Mouse (Mus musculus) gastrocnemius, postnatal 14 days (tissue): ENCODE results near the gene Chsy1. TPM values are rescaled to one million over a fixed set of nuclear protein-coding genes. Genes with fewer than 3 reads are reported as not detected.
"Not testable (repeated sequence)": the region's sequence is repeated elsewhere in the genome, so short reads cannot be mapped to it uniquely, and the experiment has no call there.

Experiments
- DNase-seq: peaks from one replicate; pipeline ENCODE4 v3.0.0; 2021; ENCODE audit warnings: mixed read lengths
- intact Hi-C: fragments of 180-260 bp; cut with DNase I; formaldehyde crosslinking; loops from one replicate; pipeline ENCODE4 v1.15.1; 2025; ENCODE audit warnings: low total_unique reads
- total RNA-seq, 2 experiments: library from RNA; stranded (reverse); gene quantifications; 2 replicates each; pipeline ENCODE4 v1.2.3; 2021

Chsy1 gene
- total RNA-seq, 2 experiments from 2014 or later = 6.9 to 7.6 TPM

DNA sequence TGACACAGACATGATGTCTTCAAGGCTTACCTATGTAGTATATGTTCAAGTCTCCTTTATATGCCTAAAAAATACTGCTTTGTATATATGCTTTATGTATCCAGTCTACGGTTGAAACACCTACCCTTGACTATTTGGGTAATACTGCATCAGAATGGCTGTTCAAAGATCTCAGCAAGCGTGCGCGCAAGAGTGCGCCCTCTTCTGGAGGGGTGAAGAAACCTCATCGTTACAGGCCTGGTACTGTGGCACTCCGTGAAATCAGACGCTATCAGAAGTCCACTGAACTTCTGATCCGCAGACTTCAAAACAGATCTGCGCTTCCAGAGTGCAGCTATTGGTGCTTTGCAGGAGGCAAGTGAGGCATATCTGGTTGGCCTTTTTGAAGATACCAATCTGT lies 81.1 kb downstream of the Chsy1 start:
- intact Hi-C loops, DNase-seq: not testable (repeated sequence)

DNA sequence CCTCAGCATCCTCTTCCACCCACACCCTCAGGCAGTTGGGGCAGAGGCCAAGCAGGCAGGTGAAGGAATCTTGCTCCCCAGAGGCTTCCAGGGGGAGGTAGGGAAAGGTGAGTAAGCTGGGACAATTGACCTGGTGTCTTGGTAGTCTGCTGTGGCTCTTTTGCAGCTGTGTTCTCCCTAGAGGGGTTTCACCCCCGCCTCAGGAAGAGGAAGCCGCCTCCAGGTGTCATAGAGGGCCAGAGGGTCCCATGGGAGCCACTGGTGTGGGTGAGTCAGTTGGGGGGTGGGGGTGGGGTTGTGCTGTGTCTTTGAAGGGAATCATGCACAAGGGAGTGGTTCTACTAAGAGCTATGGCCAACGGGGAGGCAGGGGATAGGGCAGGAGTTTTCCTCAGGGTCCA lies 85.2 kb downstream of the Chsy1 start:
- intact Hi-C loops = no loop called here
- DNase-seq = no peak

GRCm38 (mm10) chr7:66195881-66196280 lies 86.6 kb downstream of the Chsy1 start:
- intact Hi-C loops = no loop called here
- no peak for DNase-seq

DNA sequence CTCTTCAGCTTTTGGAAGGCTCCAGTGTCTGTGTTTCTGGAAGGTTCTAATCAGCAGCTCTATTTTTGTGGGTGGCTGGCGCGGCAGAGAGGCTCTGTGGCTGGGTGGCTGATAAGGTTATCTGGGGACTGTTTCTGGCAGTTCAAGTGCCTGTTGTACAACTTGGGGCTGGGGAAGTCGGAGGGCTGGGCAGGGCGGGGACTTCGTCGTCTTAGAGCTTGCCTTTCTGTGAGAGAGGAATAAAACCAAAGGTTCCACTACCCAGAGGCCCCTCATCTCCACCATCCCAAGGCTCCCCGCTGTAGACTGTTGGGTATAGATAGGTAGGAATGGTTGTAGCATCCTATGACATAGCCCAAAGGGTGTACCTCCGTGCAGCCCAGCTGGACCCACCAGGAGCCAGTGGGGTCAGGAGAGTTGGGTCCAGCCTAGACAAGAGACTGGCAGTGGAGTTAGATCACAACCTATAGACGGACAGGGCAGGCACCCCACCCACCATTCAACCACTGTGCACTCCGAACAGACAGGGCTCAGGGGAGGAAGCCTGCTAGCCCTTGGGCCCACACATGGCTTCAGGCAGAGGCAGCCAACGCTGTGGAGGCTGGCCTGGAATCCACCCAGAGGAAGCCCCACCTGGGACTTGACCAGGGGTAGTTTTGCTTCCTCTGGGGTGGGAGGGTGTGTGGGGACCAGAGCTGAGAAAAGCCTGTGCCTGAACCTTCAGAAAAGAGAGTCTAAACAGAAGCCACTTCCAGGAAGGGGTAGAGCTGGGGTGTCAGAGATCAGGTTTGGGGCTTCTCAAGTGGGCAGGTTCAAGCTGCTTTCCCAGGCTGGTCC lies 87.5 kb downstream of the Chsy1 start:
- DNase-seq = no peak
- intact Hi-C loops = no loop called here

DNA sequence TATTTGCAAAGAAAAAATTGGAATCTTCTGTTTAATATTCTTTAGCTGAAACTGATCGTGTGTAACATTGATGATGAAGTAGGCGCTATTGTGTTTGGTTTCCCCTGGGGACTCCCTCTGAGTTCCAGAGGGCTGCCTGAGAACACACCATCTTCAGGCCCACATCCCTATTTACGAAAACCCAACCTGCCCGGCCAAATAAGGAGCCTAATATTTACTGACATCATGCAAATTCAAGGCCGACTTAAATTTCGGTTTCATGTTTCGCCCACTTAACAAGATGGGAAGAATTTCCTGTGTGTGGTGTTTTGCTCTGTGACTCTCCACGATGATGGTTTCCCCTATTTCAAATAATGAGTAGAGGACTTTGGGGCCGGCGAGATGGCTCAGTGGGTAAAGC lies 89.1 kb downstream of the Chsy1 start:
- no peak for DNase-seq
- intact Hi-C loops = no loop called here

DNA sequence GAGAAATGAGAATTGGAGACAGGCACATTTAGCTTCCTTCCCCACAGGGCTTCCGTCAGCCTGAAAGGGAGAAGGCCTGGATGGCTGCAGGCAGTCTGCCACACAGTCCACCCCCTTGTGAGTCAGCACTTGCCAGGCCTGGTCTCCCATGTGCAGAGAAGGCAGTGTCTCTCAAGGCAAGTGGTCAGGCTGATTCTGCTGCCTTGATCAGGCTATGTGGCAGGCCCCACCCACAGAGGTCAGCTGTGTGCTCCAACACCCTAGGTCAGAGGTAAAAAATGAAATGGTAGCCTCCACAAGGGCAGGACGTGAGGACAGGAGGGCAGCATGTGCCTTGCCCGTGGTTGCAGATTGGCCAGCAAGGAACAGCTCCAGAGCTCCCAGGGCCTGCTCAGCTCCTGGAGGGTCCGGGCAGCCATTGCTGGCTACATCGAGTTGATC lies 90.1 kb downstream of the Chsy1 start:
- intact Hi-C loops = no loop called here
- peak; percentile 54 for DNase-seq

DNA sequence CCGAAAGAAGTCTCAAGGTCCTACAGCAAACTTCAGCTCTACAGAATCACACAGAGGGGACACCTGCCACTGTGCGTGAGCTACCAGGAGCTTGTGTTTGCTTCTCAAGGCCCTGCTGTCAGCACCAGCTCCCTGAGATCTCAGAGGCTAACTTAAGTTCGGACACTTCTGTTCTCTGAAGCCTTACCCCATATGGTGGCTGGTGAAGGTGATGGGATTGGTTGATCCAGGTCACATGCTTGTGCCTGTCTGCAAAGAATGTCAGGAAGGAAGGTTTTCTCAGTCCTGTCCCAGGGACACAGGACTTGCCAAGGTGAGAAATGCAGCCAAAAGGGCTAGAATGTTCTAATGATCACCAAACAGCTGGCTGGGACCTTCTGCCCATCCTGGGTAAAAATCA lies 91.1 kb downstream of the Chsy1 start:
- intact Hi-C loops = no loop called here
- DNase-seq = no peak

GRCm38 (mm10) chr7:66200791-66201450 lies 91.6 kb downstream of the Chsy1 start:
- DNase-seq = no peak
- intact Hi-C loops = no loop called here

DNA sequence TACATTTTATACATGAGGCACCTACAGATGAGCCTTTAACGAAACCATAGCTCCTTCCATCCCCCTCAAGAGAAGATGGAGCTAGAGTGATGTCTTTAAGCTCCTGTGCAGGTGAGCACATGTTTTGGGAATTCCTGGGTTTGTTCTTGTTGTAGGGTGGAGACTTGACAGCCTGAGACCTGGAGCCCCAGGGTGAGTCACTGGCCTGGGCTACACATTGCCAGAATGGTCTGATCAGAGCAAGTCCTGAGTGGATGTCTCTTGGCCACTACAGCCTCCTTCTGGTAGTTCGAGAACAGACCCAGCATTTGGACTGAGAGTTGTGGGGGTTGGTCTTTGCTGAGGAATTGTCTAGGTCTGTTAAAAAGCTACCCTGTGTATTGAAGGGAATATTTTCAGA lies 92.3 kb downstream of the Chsy1 start:
- DNase-seq = no peak
- intact Hi-C loops = no loop called here

DNA sequence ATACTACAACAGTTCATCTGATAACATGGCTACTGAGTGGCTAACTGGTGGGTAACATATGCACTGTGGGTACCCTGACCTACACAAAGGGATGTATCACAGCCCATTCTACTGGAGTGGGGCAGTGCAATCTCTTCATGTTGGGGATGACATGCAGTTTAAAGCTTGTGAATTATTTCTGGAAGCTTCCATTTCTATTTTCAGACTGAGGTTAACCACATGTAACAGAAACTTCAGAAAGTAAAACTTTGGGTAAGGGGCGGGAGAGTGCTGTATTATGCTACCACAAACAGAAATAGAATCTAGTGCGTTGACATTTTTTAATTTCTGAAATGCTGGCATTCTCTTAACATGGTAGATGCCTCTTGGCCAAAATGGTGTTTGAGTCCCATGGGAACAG lies 100.6 kb downstream of the Chsy1 start:
- intact Hi-C loops = no loop called here
- no peak for DNase-seq

- no peak for DNase-seq
- intact Hi-C loops = no loop called here
Observed at GRCm38 (mm10) chr7:66212887-66213286, 103.6 kb downstream of the Chsy1 start.

DNA sequence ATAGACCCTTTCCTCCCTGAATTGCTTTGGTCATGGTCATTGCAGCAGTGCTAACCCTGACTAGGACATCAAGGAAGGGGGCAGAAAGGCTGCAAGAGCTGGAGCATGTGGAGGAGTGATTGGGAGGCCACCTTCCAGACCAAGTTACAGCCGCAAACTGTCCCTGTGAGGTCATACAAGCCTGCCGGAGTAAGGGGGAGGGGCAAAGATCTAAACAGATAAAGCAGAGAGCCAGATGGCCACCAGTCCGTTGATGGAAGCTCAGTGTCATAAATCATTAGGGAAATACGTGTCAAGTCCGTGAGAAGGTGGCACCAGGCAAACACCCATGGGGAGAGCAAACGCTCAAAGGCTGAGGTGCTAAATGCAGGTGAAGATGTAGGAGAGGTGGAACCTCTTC lies 105.2 kb downstream of the Chsy1 start:
- intact Hi-C loops = no loop called here
- DNase-seq = no peak

- intact Hi-C loops = no loop called here
- DNase-seq = no peak
Observed at GRCm38 (mm10) chr7:66215911-66216310, 106.6 kb downstream of the Chsy1 start.

- intact Hi-C loops = no loop called here
- DNase-seq = no peak
Observed at GRCm38 (mm10) chr7:66217011-66217410, 107.7 kb downstream of the Chsy1 start.

DNA sequence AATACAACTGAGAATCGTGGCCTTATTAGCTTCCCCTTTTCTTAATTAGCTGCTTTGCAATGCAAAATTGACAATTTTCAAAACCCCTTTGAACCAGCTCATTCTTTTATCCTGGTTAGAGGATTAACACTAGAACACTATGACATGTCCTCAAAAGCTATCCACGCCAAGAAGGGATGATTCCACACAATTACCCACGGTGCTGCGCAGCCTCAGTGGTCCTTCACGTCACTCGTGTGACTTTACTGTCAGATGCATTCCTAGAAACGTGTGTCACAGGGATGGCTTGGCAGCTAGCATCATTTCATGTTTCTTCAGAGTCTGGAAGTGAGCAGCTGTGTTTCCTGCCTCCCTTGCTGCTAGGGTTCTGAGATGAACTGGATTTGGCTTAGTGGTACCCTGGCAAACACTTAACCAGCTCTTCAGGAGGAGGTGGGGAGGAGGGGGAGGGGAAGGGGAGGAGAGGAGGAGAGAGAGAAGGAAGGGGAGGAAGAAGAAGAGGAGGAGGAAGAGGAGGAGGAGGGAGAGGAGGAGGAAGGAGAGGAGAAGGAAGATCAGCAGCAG lies 108.3 kb downstream of the Chsy1 start:
- DNase-seq = no peak
- intact Hi-C loops = no loop called here

GRCm38 (mm10) chr7:66218193-66219014 lies 109.1 kb downstream of the Chsy1 start:
- intact Hi-C loops = no loop called here
- peak; percentile 65 for DNase-seq

GRCm38 (mm10) chr7:66219028-66219793 lies 109.9 kb downstream of the Chsy1 start:
- intact Hi-C loops = no loop called here

DNA sequence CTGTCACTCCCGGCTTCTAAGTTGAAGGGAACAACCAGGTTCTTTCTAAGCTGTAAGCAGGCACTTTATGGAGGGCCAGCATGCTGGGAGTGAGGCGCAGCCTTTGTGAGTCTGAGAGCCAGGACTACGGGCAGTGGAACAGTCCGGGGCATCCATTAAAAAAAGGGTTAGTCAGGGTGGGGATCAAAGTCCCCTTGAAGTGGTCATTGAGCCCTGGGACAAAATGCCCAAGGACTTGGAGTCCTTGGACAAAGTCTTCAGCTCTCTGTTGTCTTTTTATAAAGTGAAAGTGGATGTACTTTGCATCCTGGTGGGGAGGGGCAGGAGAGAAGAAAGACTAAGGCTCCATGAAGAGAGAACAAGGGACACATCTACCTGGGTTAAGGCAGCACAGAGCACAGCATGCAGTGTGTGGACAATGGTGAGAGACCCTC lies 110.5 kb downstream of the Chsy1 start:
- DNase-seq = no peak
- intact Hi-C loops = no loop called here

More at GRCm38 (mm10) chr7:66219028-66219793, 109.9 kb downstream of the Chsy1 start:
- no peak for DNase-seq

DNA sequence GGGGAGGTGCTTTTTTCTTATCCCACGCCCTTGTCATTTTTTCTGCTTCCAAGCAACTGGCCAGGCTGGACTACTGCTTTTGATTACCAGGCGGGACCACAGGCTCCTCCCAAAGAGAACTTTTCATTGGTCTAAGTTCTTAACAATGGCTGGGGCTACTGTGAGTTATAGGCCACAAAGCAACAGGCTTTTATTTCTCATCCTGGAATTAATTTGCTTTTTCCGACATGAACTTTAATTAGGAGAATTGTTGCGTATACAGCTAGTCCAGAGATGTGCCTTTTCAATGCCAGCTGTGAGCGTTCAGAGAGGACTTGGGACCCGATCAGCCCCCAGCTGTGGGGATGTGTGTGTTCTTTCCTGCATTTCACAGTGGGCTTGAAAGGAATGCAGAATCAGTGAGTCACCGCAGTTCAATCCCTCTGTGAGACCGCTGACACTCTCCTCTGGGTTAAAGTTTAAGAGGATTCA lies 113.3 kb downstream of the Chsy1 start:
- intact Hi-C loops = no loop called here
- no peak for DNase-seq
